Mouse (Mus musculus): ENCODE measurements around the gene Fat4. TPM values are rescaled to one million over a fixed set of nuclear protein-coding genes. Genes with fewer than 3 reads are reported as not detected.

Fat4 gene
- polyA plus RNA-seq, 1 experiment from 2014 or later: 11.8 TPM

GRCm38 (mm10) chr3:38883676-38884075, 3.1 kb upstream of the Fat4 start:
- H3K36me3 ChIP-seq: peaks cover 18% of the 10 kb centered on the region
- 36% methylated on average over 9 of the region's 9 CpGs for WGBS
- peak overlapping the region; percentile 87 for H3K4me2 ChIP-seq
- H3K9me3 ChIP-seq (replicated peaks): no peaks in the 10 kb centered on the region
- H3K27ac ChIP-seq (replicated peaks): peak overlapping the region; percentile 81
- peak overlapping the region; percentile 31 for H3K9ac ChIP-seq (replicated peaks)
- no peak for ATAC-seq (ENCODE audit: low FRiP score)
- peak overlapping the region; percentile 69 for H3K4me3 ChIP-seq (replicated peaks)
- peaks cover 11% of the 10 kb centered on the region for H3K4me1 ChIP-seq
- no peaks in the 10 kb centered on the region for H3K27me3 ChIP-seq (replicated peaks)

- WGBS: under 1% methylated on average over 6 of the region's 6 CpGs
- peak overlapping the region; percentile 69 for H3K4me3 ChIP-seq (replicated peaks)
- H3K9me3 ChIP-seq (replicated peaks): no peaks in the 10 kb centered on the region
- H3K4me1 ChIP-seq: peaks cover 17% of the 10 kb centered on the region
- H3K9ac ChIP-seq (replicated peaks): peak overlapping the region; percentile 90
- H3K4me2 ChIP-seq: peak overlapping the region; percentile 87
- peaks cover 15% of the 10 kb centered on the region for H3K36me3 ChIP-seq
- ATAC-seq (ENCODE audit: low FRiP score): no peak
- peak overlapping the region; percentile 95 for H3K27ac ChIP-seq (replicated peaks)
- no peaks in the 10 kb centered on the region for H3K27me3 ChIP-seq (replicated peaks)
These were observed 2.5 kb upstream of the Fat4 start for GRCm38 (mm10) chr3:38884276-38884675.

GRCm38 (mm10) chr3:38884919-38885418, 1.8 kb upstream of the Fat4 start:
- peaks cover 24% of the 10 kb centered on the region for H3K4me1 ChIP-seq
- H3K27me3 ChIP-seq (replicated peaks): no peaks in the 10 kb centered on the region
- peak; percentile 29 for ATAC-seq (ENCODE audit: low FRiP score)
- H3K4me3 ChIP-seq (replicated peaks): peak overlapping the region; percentile 69
- H3K4me2 ChIP-seq: peak overlapping the region; percentile 87
- H3K27ac ChIP-seq (replicated peaks): peak overlapping the region; percentile 95
- WGBS: 0% methylated on average over 24 of the region's 24 CpGs
- no peaks in the 10 kb centered on the region for H3K9me3 ChIP-seq (replicated peaks)
- H3K9ac ChIP-seq (replicated peaks): peak overlapping the region; percentile 90
- peaks cover 10% of the 10 kb centered on the region for H3K36me3 ChIP-seq

- Histone ChIP-seq H3K27ac (replicated peaks) (peak overlapping the region; percentile 95), H3K4me1 (peaks cover 28% of the 10 kb centered on the region), H3K4me2 (peak overlapping the region; percentile 87), H3K36me3 (peaks cover 13% of the 10 kb centered on the region), H3K9ac (replicated peaks) (peak overlapping the region; percentile 90), H3K27me3 (replicated peaks) (no peaks in the 10 kb centered on the region), H3K4me3 (replicated peaks) (peak overlapping the region; percentile 69), H3K9me3 (replicated peaks) (no peaks in the 10 kb centered on the region)
- ATAC-seq (ENCODE audit: low FRiP score): peak; percentile 82
- 0% methylated on average over 46 of the region's 56 CpGs for WGBS
These were observed 1.2 kb upstream of the Fat4 start for GRCm38 (mm10) chr3:38885481-38886001.

- peak; percentile 18 for ATAC-seq (ENCODE audit: low FRiP score)
- peak overlapping the region; percentile 87 for H3K4me2 ChIP-seq
- H3K4me1 ChIP-seq: peaks cover 35% of the 10 kb centered on the region
- peak overlapping the region; percentile 69 for H3K4me3 ChIP-seq (replicated peaks)
- WGBS: under 1% methylated on average over 60 of the region's 60 CpGs
- no peaks in the 10 kb centered on the region for H3K9me3 ChIP-seq (replicated peaks)
- H3K27me3 ChIP-seq (replicated peaks): no peaks in the 10 kb centered on the region
- peak overlapping the region; percentile 90 for H3K9ac ChIP-seq (replicated peaks)
- peaks cover 14% of the 10 kb centered on the region for H3K36me3 ChIP-seq
- peak overlapping the region; percentile 95 for H3K27ac ChIP-seq (replicated peaks)
These were observed 499 bp upstream of the Fat4 start for GRCm38 (mm10) chr3:38886061-38886821.

GRCm38 (mm10) chr3:38887381-38887991, 746 bp downstream of the Fat4 start:
- H3K36me3 ChIP-seq: peaks cover 12% of the 10 kb centered on the region
- H3K4me2 ChIP-seq: peak overlapping the region; percentile 87
- peak overlapping the region; percentile 90 for H3K9ac ChIP-seq (replicated peaks)
- peak overlapping the region; percentile 69 for H3K4me3 ChIP-seq (replicated peaks)
- H3K27ac ChIP-seq (replicated peaks): peak overlapping the region; percentile 95
- 2% methylated on average over 47 of the region's 47 CpGs for WGBS
- ATAC-seq (ENCODE audit: low FRiP score): peak; percentile 37
- H3K27me3 ChIP-seq (replicated peaks): no peaks in the 10 kb centered on the region
- H3K4me1 ChIP-seq: peaks cover 43% of the 10 kb centered on the region
- no peaks in the 10 kb centered on the region for H3K9me3 ChIP-seq (replicated peaks)

GRCm38 (mm10) chr3:38888111-38888510, 1.4 kb downstream of the Fat4 start:
- Histone ChIP-seq H3K9ac (replicated peaks) (peak overlapping the region; percentile 90), H3K36me3 (peaks cover 12% of the 10 kb centered on the region), H3K9me3 (replicated peaks) (no peaks in the 10 kb centered on the region), H3K4me3 (replicated peaks) (peak overlapping the region; percentile 69), H3K4me2 (peak overlapping the region; percentile 87), H3K27ac (replicated peaks) (peak overlapping the region; percentile 95), H3K27me3 (replicated peaks) (no peaks in the 10 kb centered on the region), H3K4me1 (peaks cover 43% of the 10 kb centered on the region)
- 7% methylated on average over 24 of the region's 24 CpGs for WGBS
- ATAC-seq (ENCODE audit: low FRiP score): peak; percentile 12; the same call in 1 of the 2 replicates

GRCm38 (mm10) chr3:38892791-38893224, 6.1 kb downstream of the Fat4 start:
- Histone ChIP-seq H3K4me3 (replicated peaks) (peak overlapping the region; percentile 69), H3K4me1 (peaks cover 52% of the 10 kb centered on the region), H3K36me3 (peaks cover 12% of the 10 kb centered on the region), H3K27ac (replicated peaks) (peak overlapping the region; percentile 85), H3K27me3 (replicated peaks) (no peaks in the 10 kb centered on the region), H3K9me3 (replicated peaks) (no peaks in the 10 kb centered on the region), H3K4me2 (peak overlapping the region; percentile 87), H3K9ac (replicated peaks) (peak overlapping the region; percentile 61)
- 11% methylated on average over 6 of the region's 6 CpGs for WGBS
- ATAC-seq (ENCODE audit: low FRiP score): peak; percentile 28

GRCm38 (mm10) chr3:38900839-38901238, 14.1 kb downstream of the Fat4 start:
- H3K27me3 ChIP-seq (replicated peaks): no peaks in the 10 kb centered on the region
- ATAC-seq (ENCODE audit: low FRiP score): no peak
- peaks cover 57% of the 10 kb centered on the region for H3K4me1 ChIP-seq
- no peak overlapping the region for H3K27ac ChIP-seq (replicated peaks)
- H3K9me3 ChIP-seq (replicated peaks): no peaks in the 10 kb centered on the region
- no peak overlapping the region for H3K9ac ChIP-seq (replicated peaks)
- no peak overlapping the region for H3K4me2 ChIP-seq
- H3K4me3 ChIP-seq (replicated peaks): no peak overlapping the region
- no peaks in the 10 kb centered on the region for H3K36me3 ChIP-seq
- WGBS: 23% methylated on average over 1 of the region's 1 CpGs

GRCm38 (mm10) chr3:38906832-38907231, 20.1 kb downstream of the Fat4 start:
- ATAC-seq (ENCODE audit: low FRiP score): no peak

GRCm38 (mm10) chr3:38907676-38908425, 21.1 kb downstream of the Fat4 start:
- H3K36me3 ChIP-seq: no peaks in the 10 kb centered on the region
- peaks cover 47% of the 10 kb centered on the region for H3K4me1 ChIP-seq
- H3K4me3 ChIP-seq (replicated peaks): peak overlapping the region; percentile 12; the same call in 1 of the 2 replicates
- 13% methylated on average over 14 of the region's 14 CpGs for WGBS
- H3K4me2 ChIP-seq: peak overlapping the region; percentile 52
- ATAC-seq (ENCODE audit: low FRiP score): peak; percentile 49
- H3K27ac ChIP-seq (replicated peaks): peak overlapping the region; percentile 7
- no peaks in the 10 kb centered on the region for H3K27me3 ChIP-seq (replicated peaks)
- 0 out of 2 replicates have a peak overlapping the region, but pooled peaks have one; percentile 14 for H3K9ac ChIP-seq (replicated peaks)
- no peaks in the 10 kb centered on the region for H3K9me3 ChIP-seq (replicated peaks)

More at GRCm38 (mm10) chr3:38906832-38907231, 20.1 kb downstream of the Fat4 start:
- Histone ChIP-seq H3K4me1 (peaks cover 42% of the 10 kb centered on the region), H3K27ac (replicated peaks) (no peak overlapping the region), H3K4me2 (no peak overlapping the region), H3K9me3 (replicated peaks) (no peaks in the 10 kb centered on the region), H3K4me3 (replicated peaks) (no peak overlapping the region), H3K36me3 (no peaks in the 10 kb centered on the region), H3K27me3 (replicated peaks) (no peaks in the 10 kb centered on the region), H3K9ac (replicated peaks) (no peak overlapping the region)
- 54% methylated on average over 3 of the region's 3 CpGs for WGBS
